Mouse (Mus musculus) spleen, postnatal 10 days (tissue): ENCODE results near the gene Tbc1d20.

Experiments
- DNase-seq, 2 experiments: peaks; one replicate each; pipeline ENCODE4 v3.0.0; 2021 to 2022; ENCODE audit warnings: low spot score in 2 of 2

Gene Tbc1d20

GRCm38 (mm10) chr2:152359616-152360015, 66.0 kb downstream of the Tbc1d20 start:
- DNase-seq, result no peak

- peak in 1 of 2 experiments; percentile 32 for DNase-seq
Measured at GRCm38 (mm10) chr2:152360271-152360775, 66.7 kb downstream of the Tbc1d20 start.

DNA sequence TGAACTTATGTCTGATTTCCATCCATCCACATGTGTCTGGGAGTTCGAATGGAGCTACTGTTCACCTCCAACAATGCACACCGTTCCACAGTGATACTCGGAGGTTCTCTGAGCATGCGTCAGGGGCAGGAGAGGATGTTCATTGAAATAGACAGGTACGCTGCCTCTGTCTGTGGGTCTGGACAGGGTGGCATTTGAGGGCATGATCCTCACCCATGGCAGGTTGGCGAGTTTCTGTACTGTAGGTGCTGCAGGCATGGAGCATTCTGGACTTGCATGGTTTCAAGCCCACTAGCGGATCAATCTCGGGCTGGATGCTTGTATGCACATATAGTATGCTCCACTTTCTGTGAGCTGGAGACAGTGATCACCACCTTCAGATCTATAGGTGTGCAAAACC, 67.6 kb downstream of the Tbc1d20 start:
- DNase-seq, result no peak
